Mouse (Mus musculus) liver, embryonic 14.5 days (tissue): ENCODE measurements around the gene Tinf2.

Experiments used
- CTCF ChIP-seq: IDR thresholded peaks from 2 replicates; pipeline ENCODE4 v1.5.1; 2016; ENCODE audit warnings: antibody characterized with exemption, low read depth, control low read depth
- EP300 ChIP-seq: IDR thresholded peaks from 2 replicates; pipeline ENCODE4 v1.6.1; 2016; ENCODE audit warnings: antibody characterized with exemption, low read depth

DNA sequence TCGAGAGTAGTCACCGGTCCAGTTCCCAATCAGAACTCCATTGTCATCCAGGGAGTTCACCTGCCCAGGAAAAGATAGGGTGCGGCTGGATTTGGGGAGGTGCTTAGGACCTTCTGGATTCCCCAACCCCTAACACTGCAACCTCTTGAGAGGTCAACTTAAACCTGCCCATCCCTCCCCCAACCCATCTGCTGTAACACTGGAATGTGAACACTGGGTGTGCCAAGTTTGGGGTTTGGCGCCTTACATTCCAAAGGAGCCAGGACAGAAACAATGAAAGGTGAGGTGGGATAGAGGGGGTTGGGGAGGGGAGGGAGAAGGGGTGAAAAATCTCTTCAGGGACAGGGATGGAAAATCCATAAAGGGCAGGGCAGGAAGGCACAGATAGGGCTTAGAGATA, 27.9 kb upstream of the Tinf2 start:
- TF ChIP-seq CTCF: no peak
- no peak for TF ChIP-seq EP300
